Comparison of ENCODE assay signal across 23 mouse cellular contexts in the genomic region with DNA sequence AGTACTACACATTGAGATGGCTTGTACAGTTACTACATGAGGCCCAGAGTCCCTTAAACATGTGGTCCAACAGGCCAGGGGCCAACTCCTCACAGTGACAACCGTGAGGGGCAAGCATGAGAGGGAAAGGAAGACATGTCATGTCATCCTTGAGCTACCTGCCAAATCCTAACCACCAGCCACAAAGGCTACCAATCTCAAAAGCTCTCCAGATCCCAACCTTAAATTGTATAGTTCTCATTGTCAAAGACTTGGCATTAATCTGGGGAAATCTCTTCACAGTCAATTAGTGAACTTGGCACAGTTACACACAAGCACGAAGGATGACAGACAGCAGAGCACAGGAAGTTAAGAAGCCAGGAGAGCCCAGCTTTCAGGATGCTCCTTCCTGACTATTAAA. TPM values are rescaled to one million over a fixed set of nuclear protein-coding genes. Genes with fewer than 3 reads are reported as not detected.
DNase-seq lines count a peak whose midpoint lies in the region; ATAC-seq and TF ChIP-seq lines count a peak whose summit lies in the region.
"Had no signal": no experiment of that assay in that cellular context is flagged by ENCODE, and none has a peak within 500 bp of the region (broad histone marks: within the 10 kb centered on the region; RNA-seq: fewer than 3 reads in every experiment).

No protein-coding gene starts in this region.

- TF ChIP-seq CTCF in lung, postnatal 0 days (IDR thresholded peaks at IDR 0.05), result no peak

- no peaks in the 10 kb centered on the region for H3K36me3 ChIP-seq in heart, embryonic 10.5 days
- H3K36me3 ChIP-seq in heart, embryonic 11.5 days (ENCODE audit: control insufficient read depth, insufficient read depth, low read length), result no peaks in the 10 kb centered on the region
- no peaks in the 10 kb centered on the region for H3K36me3 ChIP-seq in lung, postnatal 0 days (ENCODE audit: insufficient read depth, low read length)
- H3K36me3 ChIP-seq in hindbrain, embryonic 16.5 days (ENCODE audit: control insufficient read depth, insufficient read depth, low read length), result no peaks in the 10 kb centered on the region
- H3K36me3 ChIP-seq in neural tube, embryonic 15.5 days, result no peaks in the 10 kb centered on the region
- H3K36me3 ChIP-seq: heart, embryonic 13.5 days; limb, embryonic 10.5 days; neural tube, embryonic 12.5 days had no signal

- WGBS in heart, embryonic 10.5 days, result 61% methylated on average over 2 of the region's 2 CpGs
- WGBS in heart, embryonic 11.5 days (ENCODE audit: insufficient replicate concordance), result 66% methylated on average over 2 of the region's 2 CpGs
- 25% methylated on average over 2 of the region's 2 CpGs for WGBS in lung, postnatal 0 days
- 36% methylated on average over 2 of the region's 2 CpGs for whole genome bisulfite sequencing in hindbrain, embryonic 16.5 days
- 47% methylated on average over 2 of the region's 2 CpGs for WGBS in neural tube, embryonic 15.5 days

- no peak overlapping the region for H3K27ac ChIP-seq in heart, embryonic 10.5 days
- no peak overlapping the region for H3K27ac ChIP-seq in heart, embryonic 11.5 days (ENCODE audit: low read depth, low read length)
- no peak overlapping the region for H3K27ac ChIP-seq in lung, postnatal 0 days (ENCODE audit: low read length)
- H3K27ac ChIP-seq in hindbrain, embryonic 16.5 days (ENCODE audit: low read depth, low read length), result no peak overlapping the region
- H3K27ac ChIP-seq in neural tube, embryonic 15.5 days (replicated peaks), result no peak overlapping the region
- H3K27ac ChIP-seq: heart, embryonic 13.5 days; kidney, postnatal 0 days; limb, embryonic 10.5 days; neural tube, embryonic 12.5 days had no signal

- no peak overlapping the region for H3K4me2 ChIP-seq in heart, embryonic 11.5 days
- no peak overlapping the region for H3K4me2 ChIP-seq in lung, postnatal 0 days (replicated peaks; ENCODE audit: low read depth, low read length)
- no peak overlapping the region for H3K4me2 ChIP-seq in hindbrain, embryonic 16.5 days (ENCODE audit: low read length)
- no peak overlapping the region for H3K4me2 ChIP-seq in neural tube, embryonic 15.5 days
- H3K4me2 ChIP-seq: heart, embryonic 13.5 days; liver, embryonic 11.5 days; neural tube, embryonic 12.5 days had no signal

- TF ChIP-seq EP300 in lung, postnatal 0 days (IDR thresholded peaks at IDR 0.05), result no peak

- no peak for ATAC-seq in heart, embryonic 11.5 days (replicated peaks; ENCODE audit: insufficient number of reproducible peaks, low FRiP score, low TSS enrichment)
- ATAC-seq in lung, postnatal 0 days, result no peak
- peak; percentile 88 for ATAC-seq in hindbrain, embryonic 16.5 days
- no peak for ATAC-seq in neural tube, embryonic 15.5 days (ENCODE audit: low FRiP score)
- ATAC-seq: activated CD4-positive, CD25-positive, alpha-beta regulatory T cell, adult 4 months; intestine, embryonic 16.5 days; Patski had no signal

- no peaks in the 10 kb centered on the region for H3K27me3 ChIP-seq in heart, embryonic 10.5 days (ENCODE audit: insufficient read depth, poor library complexity, severe bottlenecking)
- no peaks in the 10 kb centered on the region for H3K27me3 ChIP-seq in heart, embryonic 11.5 days (ENCODE audit: control insufficient read depth, insufficient read depth, low read length)
- H3K27me3 ChIP-seq in lung, postnatal 0 days (replicated peaks; ENCODE audit: insufficient read depth, low read length), result no peaks in the 10 kb centered on the region
- H3K27me3 ChIP-seq in hindbrain, embryonic 16.5 days (replicated peaks; ENCODE audit: control insufficient read depth, insufficient read depth, low read length), result no peaks in the 10 kb centered on the region
- H3K27me3 ChIP-seq in neural tube, embryonic 15.5 days (replicated peaks), result no peaks in the 10 kb centered on the region
- H3K27me3 ChIP-seq: heart, embryonic 13.5 days; neural tube, embryonic 12.5 days; Patski had no signal

- DNase-seq in heart, embryonic 10.5 days (ENCODE audit: low spot score), result peak; percentile 63
- DNase-seq in lung, postnatal 0 days (ENCODE audit: low spot score), result peak; percentile 26
- no peak for DNase-seq in lung, postnatal 4 days
- DNase-seq in adrenal gland, postnatal 10 days, result no peak
- DNase-seq: B cell, adult 2 months; gastrocnemius, postnatal 25 days; heart, postnatal 36 days; layer of hippocampus, postnatal 36 days; lung, postnatal 10 days; spleen, adult 18-20 months; thymus, adult 2 months had no signal

- no peak overlapping the region for H3K4me3 ChIP-seq in heart, embryonic 10.5 days
- H3K4me3 ChIP-seq in heart, embryonic 11.5 days (ENCODE audit: low read depth, low read length), result no peak overlapping the region
- no peak overlapping the region for H3K4me3 ChIP-seq in lung, postnatal 0 days (ENCODE audit: low read depth, low read length)
- H3K4me3 ChIP-seq in hindbrain, embryonic 16.5 days (ENCODE audit: low read length), result no peak overlapping the region
- no peak overlapping the region for H3K4me3 ChIP-seq in neural tube, embryonic 15.5 days (replicated peaks)
- H3K4me3 ChIP-seq: erythroblast, embryonic 14.5 days; heart, embryonic 13.5 days; limb, embryonic 10.5 days; neural tube, embryonic 12.5 days had no signal

- no peak overlapping the region for H3K9ac ChIP-seq in heart, embryonic 11.5 days (ENCODE audit: low read depth, low read length)
- H3K9ac ChIP-seq in lung, postnatal 0 days (replicated peaks; ENCODE audit: low read depth), result no peak overlapping the region
- no peak overlapping the region for H3K9ac ChIP-seq in hindbrain, embryonic 16.5 days (ENCODE audit: low read depth, low read length)
- H3K9ac ChIP-seq in neural tube, embryonic 15.5 days (replicated peaks), result no peak overlapping the region
- H3K9ac ChIP-seq: heart, embryonic 13.5 days; neural tube, embryonic 12.5 days had no signal

- no peaks in the 10 kb centered on the region for H3K4me1 ChIP-seq in heart, embryonic 10.5 days
- no peaks in the 10 kb centered on the region for H3K4me1 ChIP-seq in heart, embryonic 11.5 days (ENCODE audit: control insufficient read depth, insufficient read depth, low read length)
- peaks cover 4% of the 10 kb centered on the region; the same call in 1 of the 2 replicates for H3K4me1 ChIP-seq in lung, postnatal 0 days (ENCODE audit: insufficient read depth, low read depth, low read length)
- H3K4me1 ChIP-seq in hindbrain, embryonic 16.5 days (ENCODE audit: control insufficient read depth, insufficient read depth, low read depth, low read length), result no peaks in the 10 kb centered on the region
- no peaks in the 10 kb centered on the region for H3K4me1 ChIP-seq in neural tube, embryonic 15.5 days
- H3K4me1 ChIP-seq: neural tube, embryonic 12.5 days had no signal

- H3K9me3 ChIP-seq in heart, embryonic 10.5 days, result no peaks in the 10 kb centered on the region
- no peaks in the 10 kb centered on the region for H3K9me3 ChIP-seq in heart, embryonic 11.5 days (replicated peaks; ENCODE audit: control insufficient read depth, low read length)
- H3K9me3 ChIP-seq in lung, postnatal 0 days (ENCODE audit: low read length), result no peaks in the 10 kb centered on the region
- no peaks in the 10 kb centered on the region for H3K9me3 ChIP-seq in hindbrain, embryonic 16.5 days (ENCODE audit: control insufficient read depth, low read length)
- no peaks in the 10 kb centered on the region for H3K9me3 ChIP-seq in neural tube, embryonic 15.5 days (replicated peaks)
- H3K9me3 ChIP-seq: heart, embryonic 13.5 days; limb, embryonic 10.5 days; neural tube, embryonic 12.5 days had no signal

RNA-seq across cellular contexts. Expression of gene Npnt, which starts 15.4 kb away (rescaled TPM):
- 23.9 and 26.3 TPM in 2 replicates for polyA plus RNA-seq in heart, embryonic 10.5 days (2016; fragmentation: Nextera tagmentation; extraction: Ambion mirVana)
- 19.7 and 26.4 TPM in 2 replicates for polyA plus RNA-seq in heart, embryonic 11.5 days (2014; fragmentation: Nextera tagmentation; extraction: Ambion mirVana)
- 298 and 352 TPM in 2 replicates for polyA plus RNA-seq in lung, postnatal 0 days (2015; fragmentation: Nextera tagmentation; extraction: Ambion mirVana)
- 23.8 and 30.0 TPM in 2 replicates for polyA plus RNA-seq in hindbrain, embryonic 16.5 days (2015; fragmentation: Nextera tagmentation; extraction: Ambion mirVana)
- polyA plus RNA-seq in neural tube, embryonic 15.5 days (2015; fragmentation: Nextera tagmentation; extraction: Ambion mirVana), result 14.6 and 18.5 TPM in 2 replicates
- 10 to 100 TPM; 20.6 to 22.1 TPM for total RNA-seq in adrenal gland, postnatal 10 days (2021)
- polyA plus RNA-seq: erythroblast, embryonic 14.5 days had no signal

Comparison
In these comparisons a context has a peak if more than half of its experiments do, and no peak if none do; other contexts are left out.
1. DNase-seq: peak in heart, embryonic 10.5 days (single experiment) and lung, postnatal 0 days (single experiment); none in lung, postnatal 4 days (0 of 2) and adrenal gland, postnatal 10 days (single experiment).